Mouse (Mus musculus): ENCODE data around the gene Lrch4. TPM values are rescaled to one million over a fixed set of nuclear protein-coding genes. Genes with fewer than 3 reads are reported as not detected.

Gene Lrch4
- polyA plus RNA-seq, 1 experiment = not detected

- TF ChIP-seq CTCF (IDR thresholded peaks at IDR 0.05; ENCODE audit: insufficient read depth, low read depth, low read length) (no peak), POLR2A (IDR thresholded peaks at IDR 0.05; ENCODE audit: insufficient read depth, low read depth, low read length) (no peak)
- peaks cover 2% of the 10 kb centered on the region; the same call in 1 of the 2 replicates for H3K4me1 ChIP-seq (ENCODE audit: control insufficient read depth, insufficient read depth, low read length)
- no peak overlapping the region for H3K27ac ChIP-seq (ENCODE audit: insufficient read depth, low read depth, low read length)
- H3K4me3 ChIP-seq (ENCODE audit: insufficient read depth, low read depth, low read length) = no peak overlapping the region
- 72% methylated on average over 7 of the region's 7 CpGs for WGBS
These were observed 25.8 kb downstream of the Lrch4 start for GRCm38 (mm10) chr5:137654746-137655145.

- 16% methylated on average over 6 of the region's 6 CpGs for WGBS
- Histone ChIP-seq H3K27ac (ENCODE audit: insufficient read depth, low read depth, low read length) (peak overlapping the region; percentile 36; the same call in 1 of the 2 replicates), H3K4me1 (ENCODE audit: control insufficient read depth, insufficient read depth, low read length) (peaks cover 2% of the 10 kb centered on the region; the same call in 1 of the 2 replicates), H3K4me3 (ENCODE audit: insufficient read depth, low read depth, low read length) (no peak overlapping the region)
- no peak for TF ChIP-seq POLR2A (IDR thresholded peaks at IDR 0.05; ENCODE audit: insufficient read depth, low read depth, low read length)
- TF ChIP-seq CTCF (IDR thresholded peaks at IDR 0.05; ENCODE audit: insufficient read depth, low read depth, low read length) = peak; percentile 21; the same call in 1 of the 2 replicates
These were observed 28.1 kb downstream of the Lrch4 start for GRCm38 (mm10) chr5:137656977-137657376.

GRCm38 (mm10) chr5:137660064-137660688, 31.3 kb downstream of the Lrch4 start:
- Histone ChIP-seq H3K4me1 (ENCODE audit: control insufficient read depth, insufficient read depth, low read length) (peaks cover 2% of the 10 kb centered on the region; the same call in 1 of the 2 replicates), H3K4me3 (ENCODE audit: insufficient read depth, low read depth, low read length) (no peak overlapping the region), H3K27ac (ENCODE audit: insufficient read depth, low read depth, low read length) (no peak overlapping the region)
- TF ChIP-seq CTCF (IDR thresholded peaks at IDR 0.05; ENCODE audit: insufficient read depth, low read depth, low read length) = no peak
- TF ChIP-seq POLR2A (IDR thresholded peaks at IDR 0.05; ENCODE audit: insufficient read depth, low read depth, low read length) = no peak
- 79% methylated on average over 6 of the region's 6 CpGs for WGBS

GRCm38 (mm10) chr5:137663057-137663456, 34.1 kb downstream of the Lrch4 start:
- no peak overlapping the region for H3K27ac ChIP-seq (ENCODE audit: insufficient read depth, low read depth, low read length)
- H3K4me1 ChIP-seq (ENCODE audit: control insufficient read depth, insufficient read depth, low read length) = no peaks in the 10 kb centered on the region
- no peak for TF ChIP-seq POLR2A (IDR thresholded peaks at IDR 0.05; ENCODE audit: insufficient read depth, low read depth, low read length)
- TF ChIP-seq CTCF (IDR thresholded peaks at IDR 0.05; ENCODE audit: insufficient read depth, low read depth, low read length) = no peak
- WGBS = 82% methylated on average over 9 of the region's 9 CpGs
- no peak overlapping the region for H3K4me3 ChIP-seq (ENCODE audit: insufficient read depth, low read depth, low read length)

- TF ChIP-seq POLR2A (IDR thresholded peaks at IDR 0.05; ENCODE audit: insufficient read depth, low read depth, low read length) (no peak), CTCF (IDR thresholded peaks at IDR 0.05; ENCODE audit: insufficient read depth, low read depth, low read length) (no peak)
- Histone ChIP-seq H3K27ac (ENCODE audit: insufficient read depth, low read depth, low read length) (no peak overlapping the region), H3K4me3 (ENCODE audit: insufficient read depth, low read depth, low read length) (no peak overlapping the region), H3K4me1 (ENCODE audit: control insufficient read depth, insufficient read depth, low read length) (peaks cover 20% of the 10 kb centered on the region)
- WGBS = 59% methylated on average over 10 of the region's 10 CpGs
These were observed 40.0 kb downstream of the Lrch4 start for GRCm38 (mm10) chr5:137668971-137669370.

GRCm38 (mm10) chr5:137670240-137670639, 41.3 kb downstream of the Lrch4 start:
- Histone ChIP-seq H3K4me3 (ENCODE audit: insufficient read depth, low read depth, low read length) (no peak overlapping the region), H3K27ac (ENCODE audit: insufficient read depth, low read depth, low read length) (no peak overlapping the region), H3K4me1 (ENCODE audit: control insufficient read depth, insufficient read depth, low read length) (peaks cover 20% of the 10 kb centered on the region)
- TF ChIP-seq POLR2A (IDR thresholded peaks at IDR 0.05; ENCODE audit: insufficient read depth, low read depth, low read length) (no peak), CTCF (IDR thresholded peaks at IDR 0.05; ENCODE audit: insufficient read depth, low read depth, low read length) (no peak)
- 97% methylated on average over 1 of the region's 1 CpGs for WGBS

- peaks cover 20% of the 10 kb centered on the region for H3K4me1 ChIP-seq (ENCODE audit: control insufficient read depth, insufficient read depth, low read length)
- no peak overlapping the region for H3K4me3 ChIP-seq (ENCODE audit: insufficient read depth, low read depth, low read length)
- H3K27ac ChIP-seq (ENCODE audit: insufficient read depth, low read depth, low read length) = peak overlapping the region; percentile 74
- no peak for TF ChIP-seq CTCF (IDR thresholded peaks at IDR 0.05; ENCODE audit: insufficient read depth, low read depth, low read length)
- no peak for TF ChIP-seq POLR2A (IDR thresholded peaks at IDR 0.05; ENCODE audit: insufficient read depth, low read depth, low read length)
- WGBS = 22% methylated on average over 9 of the region's 9 CpGs
These were observed 42.7 kb downstream of the Lrch4 start for GRCm38 (mm10) chr5:137671443-137672240.

GRCm38 (mm10) chr5:137672361-137672760, 43.4 kb downstream of the Lrch4 start:
- WGBS = 73% methylated on average over 5 of the region's 5 CpGs
- TF ChIP-seq POLR2A (IDR thresholded peaks at IDR 0.05; ENCODE audit: insufficient read depth, low read depth, low read length) = no peak
- no peak for TF ChIP-seq CTCF (IDR thresholded peaks at IDR 0.05; ENCODE audit: insufficient read depth, low read depth, low read length)
- Histone ChIP-seq H3K4me1 (ENCODE audit: control insufficient read depth, insufficient read depth, low read length) (peaks cover 20% of the 10 kb centered on the region), H3K27ac (ENCODE audit: insufficient read depth, low read depth, low read length) (peak overlapping the region; percentile 74; the same call in 1 of the 2 replicates), H3K4me3 (ENCODE audit: insufficient read depth, low read depth, low read length) (no peak overlapping the region)

- TF ChIP-seq POLR2A (IDR thresholded peaks at IDR 0.05; ENCODE audit: insufficient read depth, low read depth, low read length) = no peak
- TF ChIP-seq CTCF (IDR thresholded peaks at IDR 0.05; ENCODE audit: insufficient read depth, low read depth, low read length) = no peak
- no peak overlapping the region for H3K4me3 ChIP-seq (ENCODE audit: insufficient read depth, low read depth, low read length)
- no peak overlapping the region for H3K27ac ChIP-seq (ENCODE audit: insufficient read depth, low read depth, low read length)
- H3K4me1 ChIP-seq (ENCODE audit: control insufficient read depth, insufficient read depth, low read length) = peaks cover 20% of the 10 kb centered on the region
- WGBS = 89% methylated on average over 6 of the region's 6 CpGs
These were observed 44.1 kb downstream of the Lrch4 start for GRCm38 (mm10) chr5:137673015-137673414.

Measured in olfactory bulb, adult 2 months (tissue).